Mouse (Mus musculus): ENCODE measurements around the gene Gm49321. TPM values are rescaled to one million over a fixed set of nuclear protein-coding genes. Genes with fewer than 3 reads are reported as not detected.

Gm49321 gene
- polyA plus RNA-seq, 1 experiment from 2014 or later, result 18.4 TPM

DNA sequence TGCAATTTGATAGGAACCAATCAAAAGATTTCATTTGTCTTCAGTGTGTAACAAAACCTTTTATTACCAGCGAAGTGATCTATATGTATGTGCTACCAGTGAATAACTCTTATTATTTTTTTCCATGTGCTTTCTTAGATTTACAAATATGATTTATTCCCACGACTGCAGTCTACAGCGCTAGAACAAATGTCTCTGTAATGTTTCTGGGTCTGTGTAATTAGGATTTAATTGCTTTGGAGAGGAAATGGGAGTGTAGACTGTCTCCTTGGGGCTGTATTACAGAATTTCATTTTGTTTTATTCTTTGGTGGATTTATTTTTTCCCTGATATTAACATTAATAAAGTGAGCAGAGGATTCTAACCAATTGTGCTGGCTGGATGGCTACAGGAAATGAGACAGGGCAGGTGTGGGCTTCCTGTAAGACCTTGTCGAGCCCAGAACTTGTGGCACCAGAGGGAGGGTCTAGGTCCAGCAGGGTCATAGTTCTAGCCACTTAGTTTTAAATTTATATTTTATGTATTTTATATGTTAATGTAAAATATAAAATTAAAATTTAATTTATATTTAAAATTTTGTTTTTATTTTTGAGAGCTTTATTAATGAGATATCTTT, 51.0 kb downstream of the Gm49321 start:
- no peak overlapping the region for H3K4me2 ChIP-seq (ENCODE audit: low read depth, low read length)
- no peak overlapping the region for H3K9ac ChIP-seq (replicated peaks; ENCODE audit: low read depth, low read length)
- peaks cover 10% of the 10 kb centered on the region for H3K36me3 ChIP-seq (ENCODE audit: control insufficient read depth, insufficient read depth, low read length)
- no peaks in the 10 kb centered on the region for H3K9me3 ChIP-seq (ENCODE audit: control insufficient read depth, low read length)
- no peaks in the 10 kb centered on the region for H3K4me1 ChIP-seq (ENCODE audit: control insufficient read depth, insufficient read depth, low read length)
- H3K4me3 ChIP-seq (ENCODE audit: low read depth, low read length), result no peak overlapping the region
- ATAC-seq (ENCODE audit: low read depth), result peak; percentile 53
- H3K27ac ChIP-seq (ENCODE audit: low read depth, low read length), result no peak overlapping the region
- no peaks in the 10 kb centered on the region for H3K27me3 ChIP-seq (ENCODE audit: control insufficient read depth, insufficient read depth, low read length)
- WGBS, result 63% methylated on average over 4 of the region's 4 CpGs

DNA sequence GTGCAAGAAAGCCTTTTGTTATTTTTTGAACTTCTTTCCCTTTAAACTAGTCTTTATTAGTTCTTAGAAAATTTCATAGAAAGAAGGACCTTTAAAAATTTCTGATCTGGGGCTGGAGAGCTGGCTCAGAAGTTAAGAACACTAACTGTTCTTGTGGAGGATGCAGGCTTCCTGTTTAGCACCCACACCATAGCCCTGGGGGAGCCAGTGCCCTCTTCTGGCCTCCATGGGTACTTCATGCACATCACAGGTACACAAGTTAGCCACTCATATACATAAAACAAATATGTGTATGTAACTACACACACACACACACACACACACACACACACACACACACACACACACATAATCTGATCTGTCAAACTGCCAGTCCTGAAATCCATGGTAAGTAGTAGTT, 52.1 kb downstream of the Gm49321 start:
- Histone ChIP-seq H3K4me1 (ENCODE audit: control insufficient read depth, insufficient read depth, low read length) (no peaks in the 10 kb centered on the region), H3K9me3 (ENCODE audit: control insufficient read depth, low read length) (no peaks in the 10 kb centered on the region), H3K36me3 (ENCODE audit: control insufficient read depth, insufficient read depth, low read length) (peaks cover 6% of the 10 kb centered on the region; the same call in 1 of the 2 replicates), H3K9ac (replicated peaks; ENCODE audit: low read depth, low read length) (no peak overlapping the region), H3K27me3 (ENCODE audit: control insufficient read depth, insufficient read depth, low read length) (no peaks in the 10 kb centered on the region), H3K4me3 (ENCODE audit: low read depth, low read length) (no peak overlapping the region), H3K4me2 (ENCODE audit: low read depth, low read length) (no peak overlapping the region), H3K27ac (ENCODE audit: low read depth, low read length) (no peak overlapping the region)
- ATAC-seq (ENCODE audit: low read depth), result no peak

DNA sequence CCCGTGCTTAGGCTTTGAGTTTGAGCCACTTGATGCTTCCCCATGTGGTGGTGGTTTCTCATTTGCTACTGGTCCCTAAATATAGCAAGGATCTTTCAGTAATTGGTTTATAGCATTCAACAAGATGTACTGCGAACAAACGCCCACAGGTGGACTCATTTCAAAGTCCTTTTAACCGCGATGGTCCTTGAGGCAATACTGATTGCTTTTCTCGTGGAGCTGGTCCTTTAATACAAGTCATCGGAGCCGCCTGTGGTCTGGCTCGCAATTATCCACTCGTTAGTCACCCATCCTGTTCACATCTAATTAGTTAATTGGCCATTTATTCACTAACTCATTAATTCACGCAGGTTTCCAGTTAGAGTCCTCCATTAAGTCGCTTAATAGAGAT, 59.4 kb downstream of the Gm49321 start:
- Histone ChIP-seq H3K4me1 (ENCODE audit: control insufficient read depth, insufficient read depth, low read length) (peaks cover 3% of the 10 kb centered on the region; the same call in 1 of the 2 replicates), H3K27ac (ENCODE audit: low read depth, low read length) (peak overlapping the region; percentile 77; the same call in 1 of the 2 replicates), H3K9me3 (ENCODE audit: control insufficient read depth, low read length) (no peaks in the 10 kb centered on the region), H3K9ac (replicated peaks; ENCODE audit: low read depth, low read length) (peak overlapping the region; percentile 75), H3K4me2 (ENCODE audit: low read depth, low read length) (peak overlapping the region; percentile 83), H3K36me3 (ENCODE audit: control insufficient read depth, insufficient read depth, low read length) (no peaks in the 10 kb centered on the region), H3K27me3 (ENCODE audit: control insufficient read depth, insufficient read depth, low read length) (peaks cover 4% of the 10 kb centered on the region; the same call in 1 of the 2 replicates), H3K4me3 (ENCODE audit: low read depth, low read length) (peak overlapping the region; percentile 59; the same call in 1 of the 2 replicates)
- ATAC-seq (ENCODE audit: low read depth), result no peak
- 28% methylated on average over 12 of the region's 12 CpGs for WGBS

DNA sequence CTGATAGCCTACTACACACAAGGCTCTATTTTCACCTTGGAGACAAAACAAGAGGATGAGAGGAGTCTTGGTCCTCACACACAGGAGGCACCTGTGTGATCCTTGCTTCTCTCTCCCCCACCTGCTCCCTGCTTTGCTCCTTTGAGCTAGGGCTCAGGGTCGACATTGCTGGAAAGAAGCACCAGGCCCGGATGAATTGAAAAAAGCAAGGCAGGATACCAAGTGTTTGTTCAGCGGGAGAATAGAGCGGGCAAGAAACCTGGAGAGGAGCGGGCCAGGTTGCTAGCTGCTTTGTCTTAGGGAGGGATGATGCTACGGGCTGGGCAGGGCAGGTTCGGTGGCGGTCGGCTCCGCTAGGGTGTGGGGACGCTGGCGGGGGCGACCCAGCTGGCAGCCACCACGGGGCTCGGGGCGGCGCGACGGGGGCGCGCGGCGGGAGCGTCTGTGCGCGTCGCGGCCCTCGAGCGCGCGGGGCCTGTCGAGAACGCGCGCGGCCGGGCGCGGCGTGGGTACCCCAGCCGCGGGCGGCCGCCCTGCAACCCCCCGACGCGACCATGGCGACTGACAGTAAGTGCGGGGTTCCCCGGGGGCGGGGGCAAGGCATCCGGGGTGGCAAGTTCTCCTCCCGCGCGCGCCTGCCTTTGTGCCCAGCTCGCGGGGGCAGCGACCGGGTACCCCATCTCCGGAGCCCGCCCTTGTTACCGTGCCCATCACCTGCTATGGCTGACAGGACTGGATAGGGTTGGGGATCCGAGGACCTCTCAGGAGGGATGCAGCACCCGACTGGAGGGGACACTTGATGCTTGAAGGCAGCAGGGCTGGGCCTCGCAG, 60.1 kb downstream of the Gm49321 start, which contains the start of gene Syt16:
Syt16 (plus strand) TSS at position 365 of the 831 bp plus-strand sequence.
- Histone ChIP-seq H3K4me1 (ENCODE audit: control insufficient read depth, insufficient read depth, low read length) (peaks cover 3% of the 10 kb centered on the region; the same call in 1 of the 2 replicates), H3K9me3 (ENCODE audit: control insufficient read depth, low read length) (no peaks in the 10 kb centered on the region), H3K36me3 (ENCODE audit: control insufficient read depth, insufficient read depth, low read length) (no peaks in the 10 kb centered on the region), H3K27me3 (ENCODE audit: control insufficient read depth, insufficient read depth, low read length) (peaks cover 4% of the 10 kb centered on the region; the same call in 1 of the 2 replicates), H3K4me2 (ENCODE audit: low read depth, low read length) (peak within 1 kb of the TSS; percentile 83), H3K4me3 (ENCODE audit: low read depth, low read length) (peak within 1 kb of the TSS; percentile 59), H3K27ac (ENCODE audit: low read depth, low read length) (peak within 1 kb of the TSS; percentile 77), H3K9ac (replicated peaks; ENCODE audit: low read depth, low read length) (peak within 1 kb of the TSS; percentile 75)
- 1% methylated on average over 46 of the region's 67 CpGs for WGBS
- peak; percentile 85 for ATAC-seq (ENCODE audit: low read depth)

DNA sequence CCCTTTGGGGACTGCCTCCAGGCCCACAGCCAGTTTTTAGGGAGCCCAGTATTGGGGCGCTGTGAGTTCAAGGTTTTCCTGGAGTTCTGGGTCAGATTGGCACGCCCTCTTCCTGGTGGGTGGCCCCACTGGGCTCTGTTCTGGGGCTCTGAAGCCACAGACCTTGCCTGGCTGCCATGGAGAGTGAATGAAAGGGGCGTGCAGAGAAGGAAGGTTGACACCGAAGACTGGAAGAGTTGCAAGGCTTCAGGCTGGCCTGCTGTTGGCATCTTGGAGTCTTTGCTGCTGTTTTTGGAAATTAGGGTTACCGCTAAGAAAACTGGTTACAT, 60.6 kb downstream of the Gm49321 start:
- peak overlapping the region; percentile 77; the same call in 1 of the 2 replicates for H3K27ac ChIP-seq (ENCODE audit: low read depth, low read length)
- no peaks in the 10 kb centered on the region for H3K9me3 ChIP-seq (ENCODE audit: control insufficient read depth, low read length)
- peak overlapping the region; percentile 59 for H3K4me3 ChIP-seq (ENCODE audit: low read depth, low read length)
- peaks cover 4% of the 10 kb centered on the region; the same call in 1 of the 2 replicates for H3K27me3 ChIP-seq (ENCODE audit: control insufficient read depth, insufficient read depth, low read length)
- 31% methylated on average over 5 of the region's 5 CpGs for WGBS
- H3K9ac ChIP-seq (replicated peaks; ENCODE audit: low read depth, low read length), result peak overlapping the region; percentile 75
- peak; percentile 42 for ATAC-seq (ENCODE audit: low read depth)
- H3K4me2 ChIP-seq (ENCODE audit: low read depth, low read length), result peak overlapping the region; percentile 83
- H3K4me1 ChIP-seq (ENCODE audit: control insufficient read depth, insufficient read depth, low read length), result peaks cover 3% of the 10 kb centered on the region; the same call in 1 of the 2 replicates
- H3K36me3 ChIP-seq (ENCODE audit: control insufficient read depth, insufficient read depth, low read length), result no peaks in the 10 kb centered on the region

DNA sequence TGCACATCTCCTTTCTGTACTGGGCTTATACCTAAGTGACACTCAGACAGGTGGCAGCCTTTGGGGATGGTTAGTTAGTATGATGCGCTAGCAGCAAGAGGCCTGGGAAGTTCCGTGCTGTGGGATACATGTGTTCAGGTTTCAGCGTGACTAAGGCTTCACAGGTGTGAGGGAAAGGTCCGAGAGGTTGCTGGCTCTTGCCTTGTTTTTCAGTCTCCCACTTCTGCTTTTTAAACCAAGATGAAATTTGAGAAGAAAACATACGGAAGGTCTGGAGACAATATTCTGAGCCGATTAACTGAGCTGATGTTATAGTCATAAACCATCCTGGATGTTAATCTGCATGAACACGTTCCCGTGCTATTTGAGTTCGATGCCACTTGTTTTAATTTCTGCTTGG, 65.0 kb downstream of the Gm49321 start:
- Histone ChIP-seq H3K9me3 (ENCODE audit: control insufficient read depth, low read length) (no peaks in the 10 kb centered on the region), H3K4me2 (ENCODE audit: low read depth, low read length) (no peak overlapping the region), H3K4me3 (ENCODE audit: low read depth, low read length) (no peak overlapping the region), H3K4me1 (ENCODE audit: control insufficient read depth, insufficient read depth, low read length) (no peaks in the 10 kb centered on the region), H3K27me3 (ENCODE audit: control insufficient read depth, insufficient read depth, low read length) (peaks cover 4% of the 10 kb centered on the region; the same call in 1 of the 2 replicates), H3K36me3 (ENCODE audit: control insufficient read depth, insufficient read depth, low read length) (no peaks in the 10 kb centered on the region), H3K9ac (replicated peaks; ENCODE audit: low read depth, low read length) (no peak overlapping the region), H3K27ac (ENCODE audit: low read depth, low read length) (no peak overlapping the region)
- WGBS, result 89% methylated on average over 9 of the region's 9 CpGs
- ATAC-seq (ENCODE audit: low read depth), result no peak

DNA sequence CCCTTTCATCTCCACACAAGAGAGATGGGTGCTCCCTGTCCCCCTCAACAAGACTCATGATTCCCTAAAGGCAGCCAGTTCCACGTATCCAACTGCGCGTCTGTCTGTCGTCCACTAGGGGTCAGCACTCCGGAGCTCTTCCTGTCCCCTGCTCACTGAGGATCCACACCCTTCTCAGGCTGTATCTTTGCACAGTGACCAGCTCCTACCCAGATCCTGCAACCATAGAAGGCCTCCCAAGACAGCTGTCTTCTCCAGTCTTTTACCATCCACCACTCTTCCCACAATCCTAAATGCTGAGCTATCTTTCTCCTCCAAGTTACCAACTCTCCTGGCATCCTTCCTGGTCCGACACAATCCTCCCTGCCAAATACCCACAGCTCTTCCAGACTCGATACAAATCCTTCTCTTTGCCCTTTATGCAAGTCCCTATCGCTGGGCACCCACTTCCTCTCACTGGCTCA, 72.0 kb downstream of the Gm49321 start:
- 29% methylated on average over 8 of the region's 8 CpGs for WGBS
- 0 out of 2 replicates have a peak, but pooled peaks cover 3% of the 10 kb centered on the region for H3K4me1 ChIP-seq (ENCODE audit: control insufficient read depth, insufficient read depth, low read length)
- no peaks in the 10 kb centered on the region for H3K9me3 ChIP-seq (ENCODE audit: control insufficient read depth, low read length)
- H3K27me3 ChIP-seq (ENCODE audit: control insufficient read depth, insufficient read depth, low read length), result no peaks in the 10 kb centered on the region
- no peaks in the 10 kb centered on the region for H3K36me3 ChIP-seq (ENCODE audit: control insufficient read depth, insufficient read depth, low read length)
- H3K4me3 ChIP-seq (ENCODE audit: low read depth, low read length), result no peak overlapping the region
- H3K9ac ChIP-seq (replicated peaks; ENCODE audit: low read depth, low read length), result no peak overlapping the region
- no peak overlapping the region for H3K27ac ChIP-seq (ENCODE audit: low read depth, low read length)
- peak; percentile 59; the same call in 1 of the 2 replicates for ATAC-seq (ENCODE audit: low read depth)
- H3K4me2 ChIP-seq (ENCODE audit: low read depth, low read length), result no peak overlapping the region

DNA sequence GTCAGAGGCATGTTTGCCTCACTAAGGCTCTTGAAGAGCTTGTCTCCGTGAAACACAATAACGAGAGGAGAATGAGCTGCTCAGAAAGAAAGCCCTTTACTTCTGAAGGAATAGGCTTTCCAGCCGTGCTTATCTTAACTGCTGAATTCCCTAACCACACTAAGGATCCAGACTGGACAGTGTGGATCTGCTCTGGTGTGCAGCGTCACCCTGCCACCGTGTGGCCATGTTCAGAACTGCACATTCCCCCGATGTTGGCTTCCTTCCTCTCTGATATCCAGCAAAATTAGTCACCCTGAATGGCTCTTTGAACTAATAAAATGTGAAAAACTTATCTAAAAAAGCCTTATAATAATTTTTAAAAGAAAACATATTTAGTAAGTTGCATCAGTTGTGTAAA, 76.3 kb downstream of the Gm49321 start:
- Histone ChIP-seq H3K9ac (replicated peaks; ENCODE audit: low read depth, low read length) (no peak overlapping the region), H3K4me3 (ENCODE audit: low read depth, low read length) (no peak overlapping the region), H3K4me2 (ENCODE audit: low read depth, low read length) (no peak overlapping the region), H3K9me3 (ENCODE audit: control insufficient read depth, low read length) (no peaks in the 10 kb centered on the region), H3K27me3 (ENCODE audit: control insufficient read depth, insufficient read depth, low read length) (no peaks in the 10 kb centered on the region), H3K4me1 (ENCODE audit: control insufficient read depth, insufficient read depth, low read length) (0 out of 2 replicates have a peak, but pooled peaks cover 3% of the 10 kb centered on the region), H3K27ac (ENCODE audit: low read depth, low read length) (no peak overlapping the region), H3K36me3 (ENCODE audit: control insufficient read depth, insufficient read depth, low read length) (no peaks in the 10 kb centered on the region)
- peak; percentile 86 for ATAC-seq (ENCODE audit: low read depth)
- WGBS, result 3% methylated on average over 6 of the region's 6 CpGs
